Mouse (Mus musculus): ENCODE data around the gene Zhx3. TPM values are rescaled to one million over a fixed set of nuclear protein-coding genes. Genes with fewer than 3 reads are reported as not detected.

Zhx3 gene
- polyA plus RNA-seq, 1 experiment = 0.04 TPM

DNA sequence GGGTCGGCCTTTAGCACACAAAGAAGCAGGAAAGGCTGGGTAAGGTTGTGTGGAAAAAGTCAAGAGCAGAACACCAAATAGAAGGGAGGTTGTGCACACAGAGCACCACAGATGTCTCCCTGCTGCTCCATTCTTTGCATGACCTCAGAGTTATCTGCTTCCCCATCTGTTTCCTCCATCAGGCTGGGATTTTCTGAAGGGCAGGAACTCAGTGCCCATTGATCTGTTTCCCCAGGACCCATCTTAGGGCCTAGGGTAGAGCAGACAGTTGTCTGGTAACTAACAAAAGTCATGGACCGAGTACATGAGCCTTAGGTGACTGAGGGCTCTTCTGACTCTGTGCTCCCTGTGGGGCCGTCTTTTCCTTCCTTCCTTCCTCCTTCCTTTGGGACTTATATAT is 131.2 kb downstream of the Zhx3 start:
- H3K4me3 ChIP-seq (replicated peaks) = no peak overlapping the region
- no peaks in the 10 kb centered on the region for H3K27me3 ChIP-seq (ENCODE audit: control insufficient read depth)
- no peaks in the 10 kb centered on the region for H3K36me3 ChIP-seq (ENCODE audit: control insufficient read depth)
- H3K9me3 ChIP-seq (ENCODE audit: control insufficient read depth, low read length) = no peaks in the 10 kb centered on the region
- no peaks in the 10 kb centered on the region for H3K4me1 ChIP-seq (ENCODE audit: control insufficient read depth)
- TF ChIP-seq TAL1 (IDR thresholded peaks at IDR 0.05; ENCODE audit: low read length) (no peak), GATA1 (IDR thresholded peaks at IDR 0.05; ENCODE audit: low read length) (no peak)

DNA sequence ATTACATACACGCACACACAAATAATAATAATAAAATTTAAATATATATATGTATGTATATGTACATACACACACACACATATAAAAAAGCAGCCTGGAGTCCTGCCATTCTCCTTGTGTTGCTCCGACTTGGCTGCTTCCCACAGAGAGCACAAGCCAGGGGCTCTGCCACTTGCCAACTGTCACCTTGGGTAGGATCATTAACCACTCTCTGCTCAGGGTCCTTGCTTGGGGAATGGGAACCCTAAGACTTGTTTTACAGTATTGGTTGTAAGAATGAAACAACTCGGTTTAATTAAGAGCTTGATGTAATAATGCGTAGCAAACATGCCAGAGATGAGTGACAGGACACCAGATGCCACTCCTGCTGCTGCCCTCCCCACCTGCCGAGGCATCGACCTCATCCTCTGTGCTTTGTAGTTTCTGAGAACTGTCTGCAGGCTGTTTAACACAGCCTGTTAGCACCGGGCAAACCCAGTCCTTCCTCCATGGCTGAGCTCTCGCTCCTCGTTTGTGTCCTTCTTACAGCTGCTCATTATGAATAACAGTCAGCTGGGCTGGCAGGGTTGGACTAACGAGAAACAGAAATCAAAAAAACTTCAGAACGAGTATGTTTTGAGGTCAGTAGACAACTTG is 132.2 kb downstream of the Zhx3 start:
- no peaks in the 10 kb centered on the region for H3K27me3 ChIP-seq (ENCODE audit: control insufficient read depth)
- no peaks in the 10 kb centered on the region for H3K36me3 ChIP-seq (ENCODE audit: control insufficient read depth)
- H3K4me1 ChIP-seq (ENCODE audit: control insufficient read depth) = no peaks in the 10 kb centered on the region
- TF ChIP-seq GATA1 (IDR thresholded peaks at IDR 0.05; ENCODE audit: low read length) (no peak), TAL1 (IDR thresholded peaks at IDR 0.05; ENCODE audit: low read length) (no peak)
- no peaks in the 10 kb centered on the region for H3K9me3 ChIP-seq (ENCODE audit: control insufficient read depth, low read length)
- no peak overlapping the region for H3K4me3 ChIP-seq (replicated peaks)

DNA sequence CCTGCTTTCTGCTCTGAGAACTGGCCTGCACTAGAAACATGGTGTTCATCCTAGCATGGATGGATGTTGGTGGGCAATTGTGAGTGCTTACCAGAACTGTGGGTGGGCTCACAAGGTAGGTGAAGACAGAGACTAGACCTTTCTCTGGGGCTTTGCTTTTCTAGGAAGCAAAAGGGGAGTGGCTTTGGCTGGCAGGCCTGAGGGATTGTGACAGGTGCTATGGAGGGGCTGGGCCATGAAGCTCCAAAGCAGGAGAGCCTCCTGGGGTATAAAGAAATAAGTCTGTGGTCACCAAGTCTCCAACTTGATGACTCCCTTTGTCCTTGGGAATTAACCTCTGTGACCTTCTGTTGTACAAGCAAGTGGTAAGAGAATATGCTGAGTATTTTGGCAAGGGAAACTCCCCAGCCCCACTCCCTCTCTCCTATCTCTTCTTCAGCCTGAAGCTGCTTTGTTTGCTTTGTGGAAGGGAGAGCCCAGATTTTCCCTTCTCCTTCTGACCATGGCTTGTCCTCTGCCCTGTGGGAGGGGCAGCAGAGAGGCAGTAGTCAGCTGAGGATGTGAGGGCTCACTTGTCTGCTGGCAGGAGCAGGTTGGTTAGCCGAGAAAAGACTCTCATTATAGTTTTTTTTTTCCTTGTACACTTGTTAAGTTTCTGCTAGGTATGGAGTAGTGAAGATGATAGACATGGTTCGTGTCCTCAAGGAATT is 133.0 kb downstream of the Zhx3 start:
- Histone ChIP-seq H3K4me1 (ENCODE audit: control insufficient read depth) (no peaks in the 10 kb centered on the region), H3K36me3 (ENCODE audit: control insufficient read depth) (no peaks in the 10 kb centered on the region), H3K9me3 (ENCODE audit: control insufficient read depth, low read length) (no peaks in the 10 kb centered on the region), H3K27me3 (ENCODE audit: control insufficient read depth) (no peaks in the 10 kb centered on the region), H3K4me3 (replicated peaks) (no peak overlapping the region)
- TF ChIP-seq GATA1 (IDR thresholded peaks at IDR 0.05; ENCODE audit: low read length) (no peak), TAL1 (IDR thresholded peaks at IDR 0.05; ENCODE audit: low read length) (no peak)

DNA sequence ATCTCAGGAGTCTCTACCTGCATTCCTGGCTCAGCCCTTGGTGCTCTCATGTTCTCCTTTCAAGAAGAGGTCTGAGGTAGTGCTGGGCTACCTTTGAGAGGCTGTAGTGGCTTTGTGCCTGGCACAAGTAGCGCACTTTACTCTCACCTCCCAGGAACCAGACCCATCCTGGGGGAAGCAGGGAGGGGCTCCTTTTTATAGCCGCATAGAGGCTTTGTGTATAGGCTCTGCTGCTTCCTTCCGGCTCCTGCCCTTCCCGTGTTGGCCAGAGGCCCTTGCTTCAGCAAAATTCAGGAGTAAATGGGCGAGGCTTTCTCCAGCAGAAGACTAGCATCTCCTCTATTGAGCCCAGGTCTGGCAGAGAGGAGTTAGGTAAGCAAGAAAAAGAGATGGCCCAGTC is 134.4 kb downstream of the Zhx3 start:
- Histone ChIP-seq H3K4me3 (replicated peaks) (no peak overlapping the region), H3K36me3 (ENCODE audit: control insufficient read depth) (no peaks in the 10 kb centered on the region), H3K4me1 (ENCODE audit: control insufficient read depth) (no peaks in the 10 kb centered on the region), H3K27me3 (ENCODE audit: control insufficient read depth) (peaks cover 11% of the 10 kb centered on the region), H3K9me3 (ENCODE audit: control insufficient read depth, low read length) (no peaks in the 10 kb centered on the region)
- TF ChIP-seq TAL1 (IDR thresholded peaks at IDR 0.05; ENCODE audit: low read length) (no peak), GATA1 (IDR thresholded peaks at IDR 0.05; ENCODE audit: low read length) (no peak)

DNA sequence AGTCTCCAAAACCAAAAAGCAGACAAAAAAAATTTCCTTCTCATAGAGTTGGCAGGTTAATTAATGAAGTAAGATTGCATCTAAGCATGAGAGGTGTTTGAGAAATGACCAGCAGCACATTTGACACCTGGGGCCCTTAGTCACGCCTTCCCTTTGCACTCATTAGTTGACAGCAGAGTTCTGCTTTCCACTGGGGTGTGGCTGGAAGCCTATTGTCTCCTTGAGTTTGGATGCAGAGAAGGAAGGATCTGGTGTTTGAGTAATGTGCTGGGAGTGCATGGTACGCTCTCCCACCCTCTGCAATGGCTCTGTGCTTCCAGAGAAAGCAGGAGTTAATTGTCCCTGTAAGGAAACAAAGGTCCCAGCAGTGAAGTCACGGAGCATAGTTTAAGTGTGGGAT is 136.3 kb downstream of the Zhx3 start:
- H3K9me3 ChIP-seq (ENCODE audit: control insufficient read depth, low read length) = no peaks in the 10 kb centered on the region
- no peaks in the 10 kb centered on the region for H3K36me3 ChIP-seq (ENCODE audit: control insufficient read depth)
- TF ChIP-seq GATA1 (IDR thresholded peaks at IDR 0.05; ENCODE audit: low read length) = no peak
- no peak for TF ChIP-seq TAL1 (IDR thresholded peaks at IDR 0.05; ENCODE audit: low read length)
- no peak overlapping the region for H3K4me3 ChIP-seq (replicated peaks)
- H3K4me1 ChIP-seq (ENCODE audit: control insufficient read depth) = peaks cover 9% of the 10 kb centered on the region
- peaks cover 30% of the 10 kb centered on the region for H3K27me3 ChIP-seq (ENCODE audit: control insufficient read depth)

DNA sequence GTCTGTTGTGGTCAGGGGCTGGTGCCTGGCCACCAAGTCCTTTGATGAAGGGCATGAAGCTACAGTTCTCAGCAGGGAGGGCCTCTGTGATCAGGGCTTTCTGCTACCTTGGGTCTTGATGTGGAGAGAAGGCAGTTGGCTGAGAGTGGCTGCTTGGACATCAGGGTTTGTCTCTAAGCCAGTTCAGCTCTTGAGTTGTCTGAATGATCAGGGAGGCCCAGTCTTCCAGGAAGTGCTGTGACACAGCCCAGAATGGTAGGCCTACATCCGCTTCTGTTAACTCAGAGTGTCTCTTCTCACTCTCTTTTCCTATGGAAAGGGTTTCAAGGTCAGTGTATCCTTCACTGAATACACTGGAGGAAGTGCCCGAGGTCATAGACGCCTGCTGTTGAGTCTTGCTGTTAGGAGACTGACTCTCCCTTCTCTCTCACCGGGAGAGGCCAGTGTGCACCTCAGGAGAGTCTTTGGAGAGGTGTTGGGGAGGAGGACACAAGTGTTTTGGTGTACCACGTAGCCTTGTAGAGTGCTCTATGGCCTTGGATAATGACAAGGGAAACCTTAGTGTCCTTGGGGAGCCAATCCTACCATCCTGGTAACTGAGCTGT is 137.0 kb downstream of the Zhx3 start:
- Histone ChIP-seq H3K9me3 (ENCODE audit: control insufficient read depth, low read length) (no peaks in the 10 kb centered on the region), H3K36me3 (ENCODE audit: control insufficient read depth) (no peaks in the 10 kb centered on the region), H3K4me3 (replicated peaks) (no peak overlapping the region), H3K27me3 (ENCODE audit: control insufficient read depth) (peaks cover 36% of the 10 kb centered on the region), H3K4me1 (ENCODE audit: control insufficient read depth) (peaks cover 15% of the 10 kb centered on the region)
- no peak for TF ChIP-seq GATA1 (IDR thresholded peaks at IDR 0.05; ENCODE audit: low read length)

DNA sequence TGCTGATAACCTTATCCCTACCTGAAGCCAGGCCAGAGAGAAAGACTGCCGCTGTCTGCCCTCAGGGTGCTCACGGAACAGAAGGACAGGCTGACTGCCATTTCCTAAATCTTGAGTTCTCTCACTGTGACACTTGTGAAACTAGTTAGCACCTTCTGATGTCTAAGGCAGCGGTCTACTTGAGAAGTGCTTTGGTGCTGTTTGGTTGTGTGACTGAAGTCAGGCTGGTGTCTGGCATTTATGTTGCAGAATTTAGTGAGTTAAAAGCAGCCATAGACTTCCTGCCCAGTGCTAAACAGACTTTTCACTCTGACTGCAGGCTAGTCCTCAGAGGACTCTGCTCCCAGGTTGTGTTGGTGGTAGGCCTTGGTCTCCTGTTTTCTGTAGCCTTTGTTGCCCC is 138.5 kb downstream of the Zhx3 start:
- Histone ChIP-seq H3K9me3 (ENCODE audit: control insufficient read depth, low read length) (no peaks in the 10 kb centered on the region), H3K4me3 (replicated peaks) (no peak overlapping the region), H3K36me3 (ENCODE audit: control insufficient read depth) (no peaks in the 10 kb centered on the region), H3K27me3 (ENCODE audit: control insufficient read depth) (peaks cover 51% of the 10 kb centered on the region), H3K4me1 (ENCODE audit: control insufficient read depth) (peaks cover 24% of the 10 kb centered on the region)
- TF ChIP-seq GATA1 (IDR thresholded peaks at IDR 0.05; ENCODE audit: low read length) (no peak), TAL1 (IDR thresholded peaks at IDR 0.05; ENCODE audit: low read length) (no peak)

DNA sequence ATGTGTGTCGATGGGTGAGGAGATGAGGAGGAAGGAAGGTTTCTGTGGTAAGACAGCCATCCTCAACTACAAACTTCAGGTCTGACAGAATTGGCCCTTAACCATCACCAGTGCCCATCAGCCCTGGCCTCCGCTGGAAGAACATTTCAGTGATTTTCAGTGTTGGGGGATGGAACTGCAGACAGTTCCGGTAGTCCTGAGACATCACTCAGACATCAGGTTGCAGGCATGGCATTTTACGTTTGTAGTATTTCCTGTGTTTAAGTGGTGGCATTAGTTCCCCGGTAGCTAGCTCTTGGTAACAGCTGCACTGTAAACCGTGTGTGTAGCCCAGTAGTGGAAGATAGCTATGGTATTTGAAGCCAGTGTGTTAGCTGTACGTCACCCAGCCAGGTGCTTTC is 139.7 kb downstream of the Zhx3 start:
- TF ChIP-seq TAL1 (IDR thresholded peaks at IDR 0.05; ENCODE audit: low read length) = no peak
- no peak for TF ChIP-seq GATA1 (IDR thresholded peaks at IDR 0.05; ENCODE audit: low read length)
- Histone ChIP-seq H3K9me3 (ENCODE audit: control insufficient read depth, low read length) (no peaks in the 10 kb centered on the region), H3K36me3 (ENCODE audit: control insufficient read depth) (no peaks in the 10 kb centered on the region), H3K4me1 (ENCODE audit: control insufficient read depth) (peaks cover 24% of the 10 kb centered on the region), H3K27me3 (ENCODE audit: control insufficient read depth) (peaks cover 53% of the 10 kb centered on the region), H3K4me3 (replicated peaks) (no peak overlapping the region)

DNA sequence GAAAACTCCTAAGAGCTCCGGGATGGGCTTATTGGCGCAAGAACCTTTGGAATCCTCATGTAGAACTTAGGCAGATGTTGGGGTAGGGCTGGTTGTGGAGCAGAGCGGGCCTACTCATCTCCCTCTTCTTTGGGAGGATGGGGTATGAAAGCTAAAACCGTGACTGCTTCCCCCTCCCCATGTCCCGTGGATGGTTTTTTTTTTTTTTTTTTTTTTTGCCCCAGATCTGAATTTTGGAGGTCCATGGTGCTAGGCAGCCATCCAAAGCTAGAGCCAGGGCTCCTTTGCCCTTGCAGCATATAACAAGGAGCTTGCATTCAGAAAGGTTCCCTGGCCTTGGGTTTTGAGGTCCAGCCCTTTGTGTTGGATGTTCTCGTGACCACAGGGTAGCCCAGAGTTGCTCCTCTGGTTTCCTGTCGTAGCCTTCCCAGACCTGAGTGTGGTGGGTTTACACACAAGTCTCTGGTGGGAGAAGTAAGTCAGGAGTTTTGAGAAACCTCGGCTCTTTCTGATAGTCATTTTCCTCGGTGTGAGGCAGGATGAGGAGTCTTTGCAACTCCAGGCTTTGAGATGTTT is 140.3 kb downstream of the Zhx3 start:
- H3K4me3 ChIP-seq (replicated peaks) = peak overlapping the region; percentile 77
- H3K9me3 ChIP-seq (ENCODE audit: control insufficient read depth, low read length) = no peaks in the 10 kb centered on the region
- peaks cover 24% of the 10 kb centered on the region for H3K4me1 ChIP-seq (ENCODE audit: control insufficient read depth)
- TF ChIP-seq GATA1 (IDR thresholded peaks at IDR 0.05; ENCODE audit: low read length) (no peak), TAL1 (IDR thresholded peaks at IDR 0.05; ENCODE audit: low read length) (no peak)
- no peaks in the 10 kb centered on the region for H3K36me3 ChIP-seq (ENCODE audit: control insufficient read depth)
- peaks cover 53% of the 10 kb centered on the region for H3K27me3 ChIP-seq (ENCODE audit: control insufficient read depth)
